Mouse (Mus musculus) megakaryocyte-erythroid progenitor cell, adult 5-6 weeks (primary cell): Measurements from ENCODE around the gene Nrip1. TPM values are rescaled to one million over a fixed set of nuclear protein-coding genes. Genes with fewer than 3 reads are reported as not detected.

Source experiments
- ATAC-seq: replicated peaks from 2 replicates; pipeline ENCODE4 v1.8.0; 2016; ENCODE audit warnings: mild to moderate bottlenecking, inconsistent platforms; ENCODE audit not compliant: severe bottlenecking, poor library complexity, low FRiP score, low TSS enrichment
- total RNA-seq, 2 experiments: library from RNA; stranded (forward) in 1 of 2; stranded (reverse) in 1 of 2; fragments of 200-1000, 215-1000 nt in 1 of 2; fragments of >200 nt in 1 of 2; fragmentation: Nextera tagmentation in 1 of 2; gene quantifications; 2 replicates each; pipeline ENCODE4 v1.2.3; 2014 to 2017

Nrip1 gene
- total RNA-seq, 2 experiments from 2014 or later: 30.3 to 53.0 TPM

DNA sequence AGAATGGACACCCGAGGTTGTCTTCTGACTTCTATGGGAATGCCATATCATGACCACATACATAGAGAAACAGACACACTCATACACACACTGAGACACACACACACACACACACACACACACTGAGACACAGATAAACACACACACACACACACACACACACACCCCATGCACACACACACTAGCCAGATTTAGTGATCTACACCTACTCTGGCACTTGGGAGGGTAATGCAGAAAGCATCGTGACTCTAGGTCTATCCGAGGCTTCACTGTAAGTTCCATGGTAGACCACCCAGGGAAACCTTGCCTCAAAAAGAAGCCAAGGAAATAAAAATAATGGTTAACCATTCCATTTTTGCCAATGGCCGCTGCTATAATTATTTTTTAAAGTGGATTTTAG is 134.8 kb downstream of the Nrip1 start:
- ATAC-seq: no peak
